Mouse (Mus musculus) MEL (cell line): ENCODE results near the gene Ybey. TPM values are rescaled to one million over a fixed set of nuclear protein-coding genes. Genes with fewer than 3 reads are reported as not detected.

ENCODE experiments used
- DNase-seq: peaks from one replicate; pipeline ENCODE4 v3.0.0; 2011; ENCODE audit warnings: low read depth, low spot score
- H3K27ac ChIP-seq: 2 replicates; pipeline ENCODE4 v1.5.1; 2012; ENCODE audit warnings: low read depth, mild to moderate bottlenecking, control low read depth, low read length, moderate library complexity; ENCODE audit not compliant: control insufficient read depth
- H3K27me3 ChIP-seq, 2 experiments: fragments of 150-350 bp in 1 of 2; sonication (generic) in 1 of 2; 2 replicates each; pipeline ENCODE4 v1.6.1; 2012; ENCODE audit warnings: low read length in 2 of 2, mild to moderate bottlenecking in 2 of 2, improper control_type of control experiment in 1 of 2, moderate library complexity in 1 of 2; ENCODE audit not compliant: insufficient read depth in 2 of 2, control insufficient read depth in 1 of 2
- H3K36me3 ChIP-seq, 2 experiments: 2 replicates each; pipeline ENCODE4 v1.6.1; 2012 to 2014; ENCODE audit warnings: low read length in 2 of 2, improper control_type of control experiment in 1 of 2, inconsistent platforms in 1 of 2, mild to moderate bottlenecking in 1 of 2; ENCODE audit not compliant: insufficient read depth in 2 of 2, control insufficient read depth in 1 of 2
- H3K4me1 ChIP-seq, 2 experiments: fragments of 150-350 bp in 1 of 2; sonication (generic) in 1 of 2; 2 replicates each; pipeline ENCODE4 v1.6.1; 2012; ENCODE audit warnings: low read length in 2 of 2, improper control_type of control experiment in 1 of 2, mild to moderate bottlenecking in 1 of 2; ENCODE audit not compliant: insufficient read depth in 2 of 2, control insufficient read depth in 1 of 2
- H3K4me3 ChIP-seq, 2 experiments: fragments of 150-350 bp in 1 of 2; sonication (generic) in 1 of 2; 2 replicates each; pipeline ENCODE4 v1.5.1; 2012; ENCODE audit warnings: low read depth in 2 of 2, low read length in 2 of 2, mild to moderate bottlenecking in 2 of 2, moderate library complexity in 2 of 2, control low read depth in 1 of 2, improper control_type of control experiment in 1 of 2; ENCODE audit not compliant: control insufficient read depth in 1 of 2, insufficient read depth in 1 of 2
- H3K79me2 ChIP-seq: 2 replicates; pipeline ENCODE4 v1.6.1; 2012; ENCODE audit warnings: mild to moderate bottlenecking, low read length, moderate library complexity; ENCODE audit not compliant: control insufficient read depth, poor library complexity, insufficient read depth
- H3K9ac ChIP-seq: 2 replicates; pipeline ENCODE4 v1.6.1; 2012; ENCODE audit warnings: low read depth, mild to moderate bottlenecking, control low read depth, low read length, moderate library complexity; ENCODE audit not compliant: control insufficient read depth, poor library complexity, severe bottlenecking
- H3K9me3 ChIP-seq: fragments of 150-350 bp; sonication (generic); replicated peaks from 2 replicates; pipeline ENCODE4 v1.6.1; 2012; ENCODE audit warnings: mild to moderate bottlenecking, low read length, improper control_type of control experiment, moderate library complexity; ENCODE audit not compliant: insufficient read depth
- EP300 ChIP-seq, 2 experiments: IDR thresholded peaks; 2 replicates each; pipeline ENCODE4 v1.6.1; 2011; ENCODE audit warnings: improper control_type of control experiment in 2 of 2, low read length in 2 of 2, low read depth in 1 of 2, mild to moderate bottlenecking in 1 of 2
- GABPA ChIP-seq: IDR thresholded peaks from 2 replicates; pipeline ENCODE4 v1.6.1; 2012; ENCODE audit warnings: low read depth, mild to moderate bottlenecking, inconsistent platforms, low read length, improper control_type of control experiment, moderate library complexity
- GATA1 ChIP-seq: IDR thresholded peaks from 2 replicates; pipeline ENCODE4 v1.6.1; 2011; ENCODE audit warnings: low read depth, low read length, improper control_type of control experiment
- JUND ChIP-seq: IDR thresholded peaks from 2 replicates; pipeline ENCODE4 v1.6.1; 2011; ENCODE audit warnings: low read depth, mild to moderate bottlenecking, improper control_type of control experiment, low read length
- KAT2A ChIP-seq: conservative IDR thresholded peaks from 2 replicates; pipeline ENCODE4 v1.6.1; 2012; ENCODE audit warnings: low read depth, low read length, improper control_type of control experiment, inconsistent platforms
- MAFK ChIP-seq: IDR thresholded peaks from 2 replicates; pipeline ENCODE4 v1.6.1; 2011; ENCODE audit warnings: low read depth, mild to moderate bottlenecking, low read length, improper control_type of control experiment, borderline replicate concordance
- MAZ ChIP-seq: IDR thresholded peaks from 2 replicates; pipeline ENCODE4 v1.6.1; 2012; ENCODE audit warnings: low read depth, mild to moderate bottlenecking, inconsistent platforms, low read length, improper control_type of control experiment
- MEF2A ChIP-seq: IDR thresholded peaks from 2 replicates; pipeline ENCODE4 v1.6.1; 2014; ENCODE audit warnings: low read depth, mild to moderate bottlenecking, inconsistent platforms, low read length, improper control_type of control experiment; ENCODE audit not compliant: poor library complexity, insufficient replicate concordance, severe bottlenecking; ENCODE audit errors: extremely low read depth
- MYB ChIP-seq: IDR thresholded peaks from 2 replicates; pipeline ENCODE4 v1.6.1; 2011; ENCODE audit warnings: mild to moderate bottlenecking, low read depth, low read length, improper control_type of control experiment
- MYC ChIP-seq: IDR thresholded peaks from 2 replicates; pipeline ENCODE4 v1.6.1; 2011; ENCODE audit warnings: low read depth, mild to moderate bottlenecking, low read length, improper control_type of control experiment, moderate library complexity
- NELFE ChIP-seq: IDR thresholded peaks from 2 replicates; pipeline ENCODE4 v1.6.1; 2011; ENCODE audit warnings: low read depth, low read length, improper control_type of control experiment
- NRF1 ChIP-seq: IDR thresholded peaks from 2 replicates; pipeline ENCODE4 v1.6.1; 2014; ENCODE audit warnings: low read depth, mild to moderate bottlenecking, inconsistent platforms, low read length, improper control_type of control experiment, moderate library complexity; ENCODE audit not compliant: poor library complexity, insufficient read depth, severe bottlenecking
- POLR2A ChIP-seq, 2 experiments: IDR thresholded peaks; 2 replicates each; pipeline ENCODE4 v1.6.1; 2011 to 2012; ENCODE audit warnings: low read length in 2 of 2, mild to moderate bottlenecking in 2 of 2, control low read depth in 1 of 2, improper control_type of control experiment in 1 of 2, low read depth in 1 of 2, moderate library complexity in 1 of 2; ENCODE audit not compliant: control insufficient read depth in 1 of 2, insufficient read depth in 1 of 2, poor library complexity in 1 of 2
- POLR2AphosphoS2 ChIP-seq: IDR thresholded peaks from 2 replicates; pipeline ENCODE4 v1.6.1; 2011; ENCODE audit warnings: low read length, improper control_type of control experiment
- POLR2AphosphoS5 ChIP-seq: IDR thresholded peaks from 2 replicates; pipeline ENCODE4 v1.6.1; 2012; ENCODE audit warnings: low read depth, borderline replicate concordance, mild to moderate bottlenecking, inconsistent platforms, low read length, moderate library complexity, mixed read lengths
- RCOR1 ChIP-seq: IDR thresholded peaks from 2 replicates; pipeline ENCODE4 v1.6.1; 2012; ENCODE audit warnings: low read depth, mild to moderate bottlenecking, inconsistent platforms, low read length, improper control_type of control experiment
- SIN3A ChIP-seq: IDR thresholded peaks from 2 replicates; pipeline ENCODE4 v1.6.1; 2012; ENCODE audit warnings: low read length, improper control_type of control experiment, inconsistent platforms
- SMC3 ChIP-seq: IDR thresholded peaks from 2 replicates; pipeline ENCODE4 v1.6.1; 2011; ENCODE audit warnings: low read depth, low read length, improper control_type of control experiment
- TAL1 ChIP-seq: IDR thresholded peaks from 2 replicates; pipeline ENCODE4 v1.6.1; 2012; ENCODE audit warnings: mild to moderate bottlenecking, inconsistent platforms, low read length, moderate library complexity, mixed read lengths
- TCF12 ChIP-seq: IDR thresholded peaks from 2 replicates; pipeline ENCODE4 v1.6.1; 2014; ENCODE audit warnings: low read depth, mild to moderate bottlenecking, inconsistent platforms, low read length, improper control_type of control experiment, moderate library complexity
- USF1 ChIP-seq: IDR thresholded peaks from 2 replicates; pipeline ENCODE4 v1.6.1; 2014; ENCODE audit warnings: low read depth, mild to moderate bottlenecking, inconsistent platforms, low read length, improper control_type of control experiment, moderate library complexity
- ZC3H11A ChIP-seq: IDR thresholded peaks from 2 replicates; pipeline ENCODE4 v1.6.1; 2012; ENCODE audit warnings: low read depth, mild to moderate bottlenecking, inconsistent platforms, low read length, improper control_type of control experiment
- ZMIZ1 ChIP-seq: IDR thresholded peaks from 2 replicates; pipeline ENCODE4 v1.6.1; 2012; ENCODE audit warnings: low read depth, mild to moderate bottlenecking, inconsistent platforms, low read length, improper control_type of control experiment, moderate library complexity
- ZNF384 ChIP-seq: IDR thresholded peaks from 2 replicates; pipeline ENCODE4 v1.6.1; 2012; ENCODE audit warnings: low read depth, mild to moderate bottlenecking, inconsistent platforms, low read length, improper control_type of control experiment
- polyA plus RNA-seq, 2 experiments: library from polyadenylated mRNA; stranded (reverse) in 1 of 2; unstranded in 1 of 2; fragments of >175 nt in 1 of 2; fragments of >200 nt in 1 of 2; gene quantifications; 2 replicates each; pipeline versions ENCODE4 v1.2.1 to v1.2.4; 2012; ENCODE audit warnings: low replicate concordance in 2 of 2, low read depth in 1 of 2; ENCODE audit not compliant: insufficient read length in 2 of 2, insufficient read depth in 1 of 2, missing spikeins in 1 of 2
- total RNA-seq: library from RNA; depleted of rRNA; stranded (reverse); fragments of 300-350 nt; gene quantifications from 2 replicates; pipeline ENCODE4 v1.2.3, GENCODE M21; 2012

Ybey gene
- total and polyA plus RNA-seq, 3 experiments: 2.6 to 4.0 TPM; not detected in 1

DNA sequence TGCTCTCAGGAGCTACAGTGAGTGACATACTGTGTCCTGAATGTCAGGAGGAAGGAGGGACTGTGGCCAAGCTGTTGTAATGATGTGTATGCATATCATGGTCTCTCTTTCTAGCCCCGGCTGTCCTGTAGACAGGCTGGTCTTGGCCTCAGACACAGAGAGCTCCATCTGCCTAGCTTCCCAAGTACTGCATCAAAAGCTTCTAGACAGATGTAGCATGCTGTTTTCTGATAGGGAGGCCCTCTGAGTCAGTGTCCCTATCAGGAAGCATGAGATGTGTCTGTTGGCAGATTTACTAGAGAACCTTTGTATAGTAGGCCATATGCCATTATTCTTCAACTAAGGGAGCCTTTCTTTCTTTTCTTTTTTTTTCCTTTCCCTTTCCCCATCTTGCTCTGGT, 24.6 kb upstream of the Ybey start (continued):
- TF ChIP-seq MYC (peak; percentile 77; the same call in 1 of the 2 replicates), EP300 (IDR thresholded peaks at IDR 0.05; ENCODE audit: low read depth in 1 of 2, low read length in 2 of 2) (peak; percentile 90 to 91), ZMIZ1 (no peak), JUND (0 out of 2 replicates have a peak, but pooled peaks have one; percentile 39), MAFK (no peak), GATA1 (peak; percentile 83), POLR2AphosphoS5 (no peak), ZNF384 (peak; percentile 35), NELFE (no peak; the same call in 1 of the 2 replicates)

DNA sequence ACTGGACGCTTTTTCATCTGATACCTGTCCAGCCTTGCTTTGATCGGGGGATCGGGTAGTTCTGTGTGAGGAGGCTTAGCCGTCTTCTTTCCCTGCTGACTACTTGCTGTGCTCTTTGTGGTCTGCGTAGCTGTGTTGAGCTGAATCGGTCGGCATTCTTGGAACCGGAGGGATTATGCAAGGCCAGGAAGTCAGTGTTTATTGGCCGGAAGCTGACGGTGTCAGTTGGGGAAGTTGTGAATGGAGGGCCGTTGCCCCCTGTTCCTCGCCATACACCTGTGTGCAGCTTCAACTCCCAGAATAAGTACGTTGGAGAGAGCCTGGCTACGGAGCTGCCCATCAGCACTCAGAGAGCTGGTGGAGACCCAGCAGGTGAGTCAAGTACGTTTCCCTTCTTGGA, 20.3 kb upstream of the Ybey start:
- Histone ChIP-seq H3K4me3 (no peak overlapping the region), H3K27ac (peak overlapping the region; percentile 83), H3K9ac (no peak overlapping the region), H3K9me3 (no peaks in the 10 kb centered on the region), H3K4me1 (peaks cover 21 to 26% of the 10 kb centered on the region in 2 experiments), H3K79me2 (no peaks in the 10 kb centered on the region; the same call in 1 of the 2 replicates), H3K36me3 (peaks cover 6 to 29% of the 10 kb centered on the region in 2 experiments), H3K27me3 (no peaks in the 10 kb centered on the region)
- DNase-seq: no peak
- TF ChIP-seq POLR2A (IDR thresholded peaks at IDR 0.05; ENCODE audit: control insufficient read depth in 1 of 2, insufficient read depth in 1 of 2, low read depth in 1 of 2, low read length in 2 of 2, poor library complexity in 1 of 2) (no peak), SMC3 (no peak), NRF1 (no peak), TAL1 (no peak), ZMIZ1 (no peak), POLR2AphosphoS2 (no peak), MAZ (no peak), RCOR1 (no peak), MEF2A (no peak), KAT2A (no peak), ZNF384 (no peak), SIN3A (no peak), GABPA (no peak), MYB (no peak), TCF12 (no peak), USF1 (no peak), ZC3H11A (no peak)
